Mouse (Mus musculus): ENCODE results near the gene Xcr1.

DNA sequence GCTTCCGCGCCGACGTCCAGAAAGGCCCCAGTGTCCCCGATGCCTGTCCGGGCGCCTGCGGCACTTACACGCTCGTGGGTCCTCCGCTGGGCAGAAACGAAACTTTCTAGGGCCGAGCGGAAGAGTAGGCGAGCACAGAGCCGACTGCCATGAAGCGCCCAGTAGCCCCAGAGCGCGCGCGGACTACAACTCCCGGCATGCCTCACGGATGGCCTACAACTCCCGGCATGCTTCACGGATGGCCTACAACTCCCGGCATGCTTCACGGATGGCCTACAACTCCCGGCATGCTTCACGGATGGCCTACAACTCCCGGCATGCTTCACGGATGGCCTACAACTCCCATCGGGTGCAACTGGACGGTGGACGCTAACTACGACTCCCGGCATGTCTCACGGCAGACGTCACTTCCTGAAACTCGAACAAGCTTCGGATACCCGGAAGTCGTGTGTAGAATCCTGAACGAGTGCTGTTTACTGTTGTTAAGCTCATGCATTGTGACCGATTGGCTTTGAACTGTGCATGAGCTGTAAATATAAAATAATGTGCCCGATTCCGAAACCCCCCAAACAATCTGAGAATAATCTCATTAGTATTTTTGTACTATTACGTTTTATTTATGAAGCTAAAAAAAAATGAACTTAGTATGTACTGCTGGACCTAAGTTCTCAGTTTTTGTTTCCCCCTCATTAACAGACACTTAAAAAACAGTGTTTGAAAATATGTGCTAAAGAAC is 9.9 kb downstream of the Xcr1 start, which contains the start of gene Fyco1:
- TF ChIP-seq CTCF (IDR thresholded peaks at IDR 0.05; ENCODE audit: low read depth) (no peak), EP300 (IDR thresholded peaks at IDR 0.05; ENCODE audit: low read depth) (peak; percentile 16)

Data from heart, postnatal 0 days (tissue).